Mouse (Mus musculus) naive thymus-derived CD4-positive, alpha-beta T cell, adult 5 months (primary cell): ENCODE results near the gene Cyth1. TPM values are rescaled to one million over a fixed set of nuclear protein-coding genes. Genes with fewer than 3 reads are reported as not detected.

Source experiments
- polyA plus RNA-seq: library from polyadenylated mRNA; unstranded; fragments of 100-300 nt; shearing (Covaris generic); gene quantifications from one replicate; pipeline ENCODE4 v1.2.1, GENCODE M21; 2017

The Cyth1 gene
- 323 TPM for polyA plus RNA-seq

GRCm38 (mm10) chr11:118248150-118249011, at the start of gene Cyth1:
TSS of gene Cyth1 (minus strand) at chr11:118248592.

GRCm38 (mm10) chr11:118289999-118290889, 41.9 kb upstream of the Cyth1 start, which contains the start of gene Usp36:
TSS of gene Usp36 (minus strand) at chr11:118290244.

GRCm38 (mm10) chr11:118130534-118130933, 117.9 kb downstream of the Cyth1 start, which contains the start of gene Dnah17:
TSS of gene Dnah17 (minus strand) at chr11:118130634.

Other genes with a start within 250 kb of the Cyth1 start
- 0.46 TPM for gene Dnah17, start 118.0 kb downstream of the Cyth1 start, polyA plus RNA-seq
- gene Usp36, start 41.7 kb upstream of the Cyth1 start, polyA plus RNA-seq = 72.9 TPM
- not detected for gene Cep295nl, start 93.9 kb upstream of the Cyth1 start, polyA plus RNA-seq
- gene Timp2, start 107.1 kb upstream of the Cyth1 start, polyA plus RNA-seq = 63.9 TPM
- gene Lgals3bp, start 153.5 kb upstream of the Cyth1 start, polyA plus RNA-seq = 42.6 TPM
- 40.6 TPM for gene Cant1, start 170.5 kb upstream of the Cyth1 start, polyA plus RNA-seq
- gene C1qtnf1, start 179.6 kb upstream of the Cyth1 start, polyA plus RNA-seq = not detected
- 9.4 TPM for gene Engase, start 228.2 kb upstream of the Cyth1 start, polyA plus RNA-seq